Mouse (Mus musculus) lung, embryonic 14.5 days (tissue): ENCODE measurements around the gene Lingo2. TPM values are rescaled to one million over a fixed set of nuclear protein-coding genes. Genes with fewer than 3 reads are reported as not detected.

ENCODE experiments used
- ATAC-seq: fragments of 200-750 bp; cut with Nextera tagmentation; 2 replicates; pipeline ENCODE4 v1.8.0; 2017; ENCODE audit warnings: mild to moderate bottlenecking, moderate TSS enrichment, moderate library complexity; ENCODE audit not compliant: insufficient read depth
- DNase-seq: peaks from one replicate; pipeline ENCODE4 v3.0.0-alpha.2; 2015
- H3K27ac ChIP-seq: fragments of 300-500 bp; sonication (generic); 2 replicates; pipeline ENCODE4 v1.5.1; 2014; ENCODE audit warnings: low read depth, mild to moderate bottlenecking, moderate library complexity
- H3K27me3 ChIP-seq: fragments of 300-500 bp; sonication (generic); 2 replicates; pipeline ENCODE4 v1.6.1; 2014; ENCODE audit warnings: low read length, control low read depth; ENCODE audit not compliant: insufficient read depth
- H3K36me3 ChIP-seq: fragments of 300-500 bp; sonication (generic); 2 replicates; pipeline ENCODE4 v1.6.1; 2014; ENCODE audit warnings: control low read depth; ENCODE audit not compliant: insufficient read depth
- H3K4me1 ChIP-seq: fragments of 300-500 bp; sonication (generic); 2 replicates; pipeline ENCODE4 v1.6.1; 2014; ENCODE audit warnings: antibody characterized with exemption, control low read depth; ENCODE audit not compliant: insufficient read depth
- H3K4me2 ChIP-seq: fragments of 300-500 bp; sonication (generic); 2 replicates; pipeline ENCODE4 v1.6.1; 2014; ENCODE audit warnings: mild to moderate bottlenecking
- H3K4me3 ChIP-seq: fragments of 300-500 bp; sonication (generic); 2 replicates; pipeline ENCODE4 v1.5.1; 2014; ENCODE audit warnings: low read depth, low read length
- H3K9ac ChIP-seq: fragments of 300-500 bp; sonication (generic); 2 replicates; pipeline ENCODE4 v1.6.1; 2014
- H3K9me3 ChIP-seq: fragments of 300-500 bp; sonication (generic); 2 replicates; pipeline ENCODE4 v1.6.1; 2016; ENCODE audit warnings: low read depth, low read length, control low read depth
- CTCF ChIP-seq: IDR thresholded peaks from 2 replicates; pipeline ENCODE4 v1.5.1; 2016; ENCODE audit warnings: antibody characterized with exemption, low read depth
- WGBS: fragments of 180-500 bp; shearing (Covaris S2); extraction: QIAGEN DNeasy Blood & Tissue Kit; methylation state at CpG from one replicate; pipeline ENCODE4 v1.1.7; 2014; 5-methylcytosine and 5-hydroxymethylcytosine counted together
- polyA plus RNA-seq: library from polyadenylated mRNA; unstranded; fragments of >200 nt; fragmentation: Nextera tagmentation; extraction: Ambion mirVana; gene quantifications from 2 replicates; pipeline ENCODE4 v1.2.1, GENCODE M21; 2014

Lingo2 gene
- polyA plus RNA-seq, 1 experiment from 2014 or later: 0.16 TPM

DNA sequence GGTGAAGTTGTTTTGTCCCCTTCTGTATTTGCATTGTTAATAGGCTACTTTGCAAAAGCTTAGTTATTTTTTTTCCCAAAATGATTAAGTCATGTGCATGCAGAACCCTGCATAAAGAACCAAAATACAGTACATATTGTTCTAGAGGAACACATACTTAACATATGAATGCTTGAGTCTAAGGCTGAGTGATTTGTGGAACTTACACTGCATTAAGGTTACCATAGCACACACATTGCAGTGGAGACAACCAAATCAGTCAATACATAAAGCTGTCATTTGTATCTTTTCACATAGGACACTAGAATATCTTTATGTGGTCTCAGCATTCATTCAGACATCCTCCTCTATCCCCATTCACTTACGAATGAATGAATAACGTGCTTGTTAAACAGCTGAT lies 1023.8 kb downstream of the Lingo2 start:
- WGBS: 85% methylated on average over 2 of the region's 2 CpGs
- H3K36me3 ChIP-seq: no peaks in the 10 kb centered on the region
- no peaks in the 10 kb centered on the region for H3K9me3 ChIP-seq
- no peaks in the 10 kb centered on the region for H3K4me1 ChIP-seq
- no peak for DNase-seq
- H3K4me3 ChIP-seq: no peak overlapping the region
- no peak for TF ChIP-seq CTCF
- H3K27ac ChIP-seq: no peak overlapping the region
- H3K9ac ChIP-seq: no peak overlapping the region
- H3K4me2 ChIP-seq: no peak overlapping the region
- no peak for ATAC-seq
- H3K27me3 ChIP-seq: no peaks in the 10 kb centered on the region

DNA sequence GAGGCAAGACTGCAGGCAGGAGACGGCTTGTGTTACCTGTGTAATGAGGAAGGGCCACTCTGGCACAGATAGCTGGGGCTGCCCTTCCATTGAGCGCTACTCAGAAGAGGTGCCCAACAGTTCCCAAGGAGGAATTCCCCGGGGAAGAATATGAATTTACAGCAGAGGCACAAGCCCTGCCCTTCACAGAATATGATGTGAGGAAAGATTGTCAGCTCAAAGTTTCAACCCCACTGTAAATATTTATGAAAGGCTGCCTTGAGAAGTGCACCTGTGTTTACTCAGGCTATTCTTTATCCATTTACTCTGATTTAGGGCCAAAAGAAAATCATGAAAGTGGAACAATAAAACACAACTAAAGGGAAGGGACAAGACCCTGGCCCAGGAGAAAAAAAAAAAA lies 1034.1 kb downstream of the Lingo2 start:
- DNase-seq: peak; percentile 12
- no peaks in the 10 kb centered on the region for H3K9me3 ChIP-seq

DNA sequence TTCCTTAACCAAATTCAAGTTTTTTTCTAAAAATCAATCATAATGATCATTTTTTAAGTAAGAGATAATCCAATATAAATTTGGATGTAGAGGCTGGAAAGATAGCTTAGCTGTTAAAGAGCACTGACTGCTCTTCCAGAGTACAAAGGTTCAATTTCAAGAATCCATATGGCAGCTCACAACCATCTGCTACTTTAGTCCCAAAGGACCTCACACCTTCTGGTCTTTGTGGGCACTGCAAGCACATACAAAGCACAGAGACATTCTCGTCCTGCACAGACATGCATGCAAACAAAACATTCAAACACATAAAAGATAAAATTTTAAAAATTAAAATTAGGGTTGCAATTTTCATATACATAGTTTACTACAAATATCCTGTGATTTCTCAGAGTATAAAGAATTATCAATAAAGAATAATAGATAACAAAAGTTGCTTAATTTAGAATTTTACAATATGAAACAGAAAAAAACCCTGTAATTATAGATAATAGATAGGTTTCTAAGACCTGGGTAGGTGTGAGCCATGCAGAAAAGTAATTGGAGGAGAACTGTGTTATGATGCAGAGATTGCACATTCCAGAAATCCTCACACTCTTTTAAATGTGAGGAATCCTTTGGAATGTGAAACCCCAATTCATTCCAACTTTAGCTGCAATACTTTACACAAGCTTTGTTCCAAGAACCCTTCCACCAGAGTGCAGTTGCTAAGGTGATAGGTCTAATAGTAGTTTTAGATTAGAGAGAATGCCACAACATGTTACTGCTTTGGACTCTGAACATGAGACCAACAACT lies 1053.6 kb downstream of the Lingo2 start:
- no peaks in the 10 kb centered on the region for H3K27me3 ChIP-seq
- DNase-seq: no peak

More for the DNA sequence above, 1034.1 kb downstream of the Lingo2 start:
- no peak overlapping the region for H3K9ac ChIP-seq
- ATAC-seq: peak; percentile 62
- H3K36me3 ChIP-seq: no peaks in the 10 kb centered on the region
- no peak for TF ChIP-seq CTCF
- no peak overlapping the region for H3K4me2 ChIP-seq
- H3K4me3 ChIP-seq: no peak overlapping the region
- H3K27me3 ChIP-seq: no peaks in the 10 kb centered on the region
- no peaks in the 10 kb centered on the region for H3K4me1 ChIP-seq
- H3K27ac ChIP-seq: no peak overlapping the region
- 44% methylated on average over 3 of the region's 3 CpGs for WGBS

DNA sequence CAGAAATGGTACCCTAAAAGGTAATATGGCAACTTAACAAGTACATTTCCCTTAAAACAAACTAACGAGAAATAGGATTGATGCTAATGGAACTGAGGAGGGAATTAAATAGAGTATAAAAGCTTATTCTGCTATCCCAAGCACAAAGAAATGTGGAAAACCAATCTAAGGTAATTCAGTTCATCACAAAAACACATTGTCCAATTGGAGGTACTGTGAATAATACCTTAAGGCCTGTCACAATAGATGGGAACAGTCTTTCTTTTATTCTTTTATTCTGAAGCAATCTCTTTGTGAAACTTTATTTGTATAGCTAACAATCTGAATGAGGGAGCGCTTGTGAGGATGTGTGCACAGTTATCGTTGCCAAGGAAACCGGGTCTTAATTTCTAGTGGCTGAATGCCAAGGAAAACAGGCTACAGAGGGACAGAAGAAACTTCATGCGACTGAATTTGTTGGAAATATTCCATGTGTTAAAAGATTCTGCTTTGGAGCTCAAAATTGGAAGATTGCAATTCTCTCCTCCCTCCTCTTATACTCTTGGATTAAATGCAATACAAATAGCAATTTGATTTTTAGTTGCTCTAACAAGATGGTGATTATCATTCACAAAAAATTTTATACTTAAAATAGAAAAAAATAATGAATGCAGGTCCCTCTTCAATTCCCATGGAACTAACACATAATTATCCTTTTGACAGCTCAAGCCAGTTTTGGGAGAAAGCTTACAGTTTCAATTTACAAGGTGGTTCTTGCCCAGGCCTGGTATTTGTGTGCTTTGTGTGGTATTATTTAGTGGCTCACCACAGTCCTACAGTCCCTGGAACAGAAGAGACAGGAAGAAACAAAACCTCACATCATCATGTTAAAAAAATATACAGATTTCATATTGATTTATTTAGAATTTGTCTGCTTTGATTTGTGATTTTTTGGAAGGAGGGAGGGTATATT lies 1065.7 kb downstream of the Lingo2 start:
- no peak for TF ChIP-seq CTCF
- DNase-seq: peak; percentile 85
- no peaks in the 10 kb centered on the region for H3K27me3 ChIP-seq
- H3K9me3 ChIP-seq: no peaks in the 10 kb centered on the region
- H3K4me2 ChIP-seq: no peak overlapping the region
- peak overlapping the region; percentile 46; the same call in 1 of the 2 replicates for H3K27ac ChIP-seq
- H3K4me3 ChIP-seq: no peak overlapping the region
- H3K4me1 ChIP-seq: no peaks in the 10 kb centered on the region
- no peaks in the 10 kb centered on the region for H3K36me3 ChIP-seq
- no peak overlapping the region for H3K9ac ChIP-seq
- 36% methylated on average over 5 of the region's 5 CpGs for WGBS
- ATAC-seq: peak; percentile 90

More for the DNA sequence above, 1053.6 kb downstream of the Lingo2 start:
- ATAC-seq: no peak
- Histone ChIP-seq H3K36me3 (no peaks in the 10 kb centered on the region), H3K4me2 (no peak overlapping the region), H3K9me3 (no peaks in the 10 kb centered on the region), H3K4me3 (no peak overlapping the region), H3K9ac (no peak overlapping the region), H3K4me1 (no peaks in the 10 kb centered on the region), H3K27ac (no peak overlapping the region)
- 74% methylated on average over 1 of the region's 1 CpGs for WGBS
- TF ChIP-seq CTCF: no peak

DNA sequence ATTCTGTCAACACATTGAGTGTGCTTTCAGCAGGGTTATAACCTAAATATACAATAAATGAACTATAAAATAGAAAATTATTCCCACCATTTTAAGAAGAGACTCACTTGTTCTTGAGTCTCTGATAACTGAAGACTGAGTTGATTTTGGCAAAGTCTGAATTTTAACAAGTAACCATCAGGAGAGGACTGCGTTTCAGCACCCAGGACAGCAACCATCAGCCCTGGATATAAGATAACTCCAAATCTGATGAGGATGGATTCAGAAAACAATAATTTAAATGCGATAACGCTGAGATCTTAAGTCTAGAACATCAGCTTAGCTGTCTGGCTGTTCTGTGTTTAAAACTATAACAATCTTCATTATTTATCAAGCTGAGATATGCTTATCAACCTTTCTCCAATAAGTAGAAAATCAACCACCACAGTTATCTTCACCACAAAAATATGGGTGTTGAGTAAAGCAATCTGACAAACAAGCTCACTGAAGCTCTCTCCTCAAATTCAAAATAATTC lies 1066.5 kb downstream of the Lingo2 start:
- DNase-seq: peak; percentile 84
- no peak overlapping the region for H3K4me2 ChIP-seq
- TF ChIP-seq CTCF: no peak
- no peaks in the 10 kb centered on the region for H3K9me3 ChIP-seq
- no peak overlapping the region for H3K9ac ChIP-seq
- no peak overlapping the region for H3K27ac ChIP-seq
- H3K4me1 ChIP-seq: no peaks in the 10 kb centered on the region
- WGBS: 45% methylated on average over 3 of the region's 3 CpGs
- H3K4me3 ChIP-seq: no peak overlapping the region
- no peak for ATAC-seq
- H3K27me3 ChIP-seq: no peaks in the 10 kb centered on the region
- H3K36me3 ChIP-seq: no peaks in the 10 kb centered on the region

DNA sequence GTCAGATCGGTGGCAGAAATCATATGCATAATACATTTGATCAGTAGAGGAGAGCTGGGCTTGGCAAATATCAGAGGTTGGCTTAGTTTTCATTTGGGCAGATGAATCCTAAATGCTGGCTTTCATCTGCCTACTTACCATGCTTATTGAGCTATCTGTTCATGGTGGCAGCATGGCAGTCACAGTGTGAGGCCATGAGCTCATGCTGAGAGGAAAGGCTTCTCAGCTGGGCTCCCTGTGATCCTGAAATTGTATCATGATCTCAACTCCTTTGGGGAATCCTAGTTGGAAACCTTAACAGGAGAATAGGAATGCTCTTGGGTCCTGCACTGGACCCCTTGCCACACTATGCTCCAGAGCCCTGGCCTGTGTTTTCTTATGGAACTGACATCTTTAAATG lies 1105.0 kb downstream of the Lingo2 start:
- no peak for DNase-seq
- Histone ChIP-seq H3K4me2 (no peak overlapping the region), H3K27ac (no peak overlapping the region), H3K4me3 (no peak overlapping the region), H3K36me3 (no peaks in the 10 kb centered on the region), H3K27me3 (no peaks in the 10 kb centered on the region), H3K9me3 (no peaks in the 10 kb centered on the region), H3K4me1 (no peaks in the 10 kb centered on the region), H3K9ac (no peak overlapping the region)
- WGBS: 72% methylated on average over 1 of the region's 1 CpGs
- no peak for TF ChIP-seq CTCF
- no peak for ATAC-seq

DNA sequence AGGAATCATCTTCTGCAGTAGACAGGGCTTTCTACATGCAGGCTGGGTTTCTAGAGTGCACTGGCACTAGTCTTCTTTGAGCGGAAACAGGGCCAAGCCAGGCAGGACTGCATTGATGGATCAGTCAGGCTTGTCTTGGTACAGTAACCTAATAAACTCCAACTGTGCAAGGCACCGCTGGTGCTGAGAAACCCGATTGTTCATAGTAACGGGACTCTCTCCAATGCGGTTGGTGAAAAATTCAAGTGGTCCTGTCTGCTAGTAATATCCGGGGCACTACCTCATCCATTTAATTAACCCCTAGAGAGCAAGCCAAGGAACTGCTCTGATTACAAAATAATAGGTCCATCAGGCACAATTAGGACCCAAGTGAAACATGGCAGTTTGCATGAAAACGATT lies 1106.4 kb downstream of the Lingo2 start:
- Histone ChIP-seq H3K4me3 (no peak overlapping the region), H3K4me2 (no peak overlapping the region), H3K4me1 (no peaks in the 10 kb centered on the region), H3K9ac (no peak overlapping the region), H3K9me3 (no peaks in the 10 kb centered on the region), H3K36me3 (no peaks in the 10 kb centered on the region), H3K27ac (no peak overlapping the region), H3K27me3 (no peaks in the 10 kb centered on the region)
- DNase-seq (no peak), ATAC-seq (no peak)
- 71% methylated on average over 7 of the region's 7 CpGs for WGBS
- TF ChIP-seq CTCF: no peak
